Mouse (Mus musculus): ENCODE results near the gene Irgc1. TPM values are rescaled to one million over a fixed set of nuclear protein-coding genes. Genes with fewer than 3 reads are reported as not detected.

Irgc1 gene
- total RNA-seq, 4 experiments from 2014 or later: not detected

GRCm38 (mm10) chr7:24470356-24470755 is 18.3 kb upstream of the Irgc1 start:
- peak; percentile 85 for DNase-seq

GRCm38 (mm10) chr7:24469126-24469525 is 17.0 kb upstream of the Irgc1 start:
- DNase-seq: no peak

- DNase-seq: no peak
Observed at GRCm38 (mm10) chr7:24467886-24468285, 15.8 kb upstream of the Irgc1 start.

- DNase-seq: no peak
Observed at GRCm38 (mm10) chr7:24466835-24467234, 14.7 kb upstream of the Irgc1 start.

GRCm38 (mm10) chr7:24462388-24463319 is 10.6 kb upstream of the Irgc1 start, which contains the start of gene Plaur:
TSS of gene Plaur (plus strand) at chr7:24462484.
- peak; percentile 34 for DNase-seq

- DNase-seq: peak; percentile 75
Observed at GRCm38 (mm10) chr7:24461376-24462051, 9.4 kb upstream of the Irgc1 start.

GRCm38 (mm10) chr7:24459843-24460242 is 7.7 kb upstream of the Irgc1 start:
- no peak for DNase-seq

GRCm38 (mm10) chr7:24459440-24459839 is 7.3 kb upstream of the Irgc1 start:
- DNase-seq: no peak

GRCm38 (mm10) chr7:24457726-24458370 is 5.8 kb upstream of the Irgc1 start:
- DNase-seq: no peak

GRCm38 (mm10) chr7:24455726-24456125 is 3.6 kb upstream of the Irgc1 start:
- DNase-seq: peak; percentile 21

GRCm38 (mm10) chr7:24454199-24454598 is 2.1 kb upstream of the Irgc1 start:
- no peak for DNase-seq

- DNase-seq: no peak
Observed at GRCm38 (mm10) chr7:24450585-24451017, 1.5 kb downstream of the Irgc1 start.

- peak; percentile 53 for DNase-seq
Observed at GRCm38 (mm10) chr7:24448782-24449517, 3.1 kb downstream of the Irgc1 start.

GRCm38 (mm10) chr7:24446697-24447340 is 5.3 kb downstream of the Irgc1 start:
- DNase-seq: no peak

- no peak for DNase-seq
Observed at GRCm38 (mm10) chr7:24445266-24445926, 6.7 kb downstream of the Irgc1 start.

GRCm38 (mm10) chr7:24442313-24442712 is 9.8 kb downstream of the Irgc1 start:
- no peak for DNase-seq

GRCm38 (mm10) chr7:24441785-24442184 is 10.3 kb downstream of the Irgc1 start:
- DNase-seq: peak; percentile 58

GRCm38 (mm10) chr7:24439891-24440290 is 12.2 kb downstream of the Irgc1 start:
- no peak for DNase-seq

- DNase-seq: no peak
Observed at GRCm38 (mm10) chr7:24439191-24439590, 12.9 kb downstream of the Irgc1 start.

- no peak for DNase-seq
Observed at GRCm38 (mm10) chr7:24437981-24438380, 14.1 kb downstream of the Irgc1 start.

GRCm38 (mm10) chr7:24435305-24435704 is 16.8 kb downstream of the Irgc1 start:
- DNase-seq: no peak
